Mouse (Mus musculus) hindbrain, embryonic 13.5 days (tissue): ENCODE results near the gene Vangl1. TPM values are rescaled to one million over a fixed set of nuclear protein-coding genes. Genes with fewer than 3 reads are reported as not detected.

Source experiments
- polyA plus RNA-seq: library from polyadenylated mRNA; unstranded; fragments of >200 nt; fragmentation: Nextera tagmentation; extraction: Ambion mirVana; gene quantifications from 2 replicates; pipeline ENCODE4 v1.2.1, GENCODE M21; 2015

The Vangl1 gene
- polyA plus RNA-seq, 1 experiment from 2014 or later, result 7.0 TPM

Other genes starting within 250 kb of the Vangl1 start
- 80.8 and 99.8 TPM in 2 replicates for gene Nhlh2, start 194.6 kb downstream of the Vangl1 start, polyA plus RNA-seq
- gene Casq2, start 118.3 kb downstream of the Vangl1 start, polyA plus RNA-seq, result 0.97 and 1.1 TPM in 2 replicates